Mouse (Mus musculus) forebrain, embryonic 14.5 days (tissue): ENCODE measurements around the gene Sav1. TPM values are rescaled to one million over a fixed set of nuclear protein-coding genes. Genes with fewer than 3 reads are reported as not detected.
A peak's percentile ranks its signal among the peaks of the same experiment; 100 is the strongest.

Experiments
- ATAC-seq: fragments of 200-750 bp; cut with Nextera tagmentation; 2 replicates; pipeline ENCODE4 v1.8.0; 2017; ENCODE audit warnings: mild to moderate bottlenecking, moderate library complexity
- DNase-seq: peaks from one replicate; pipeline ENCODE4 v3.0.0-alpha.2; 2015; ENCODE audit warnings: low spot score
- H3K27ac ChIP-seq: fragments of 300-500 bp; sonication (generic); 2 replicates; pipeline ENCODE4 v1.5.1; 2014; ENCODE audit warnings: low read depth, mild to moderate bottlenecking, control low read depth, low read length, moderate library complexity
- H3K27me3 ChIP-seq: fragments of 300-500 bp; sonication (generic); replicated peaks from 2 replicates; pipeline ENCODE4 v1.6.1; 2014; ENCODE audit warnings: low read length, control low read depth, mixed read lengths; ENCODE audit not compliant: control insufficient read depth, insufficient read depth
- H3K36me3 ChIP-seq: fragments of 300-500 bp; sonication (generic); 2 replicates; pipeline ENCODE4 v1.6.1; 2014; ENCODE audit warnings: low read length, control low read depth; ENCODE audit not compliant: control insufficient read depth, insufficient read depth
- H3K4me1 ChIP-seq: fragments of 300-500 bp; sonication (generic); 2 replicates; pipeline ENCODE4 v1.6.1; 2014; ENCODE audit warnings: antibody characterized with exemption, low read length, control low read depth; ENCODE audit not compliant: control insufficient read depth, insufficient read depth
- H3K4me2 ChIP-seq: fragments of 300-500 bp; sonication (generic); 2 replicates; pipeline ENCODE4 v1.6.1; 2014; ENCODE audit warnings: mild to moderate bottlenecking, control low read depth, low read length
- H3K4me3 ChIP-seq: fragments of 300-500 bp; sonication (generic); 2 replicates; pipeline ENCODE4 v1.5.1; 2014; ENCODE audit warnings: low read depth, low read length, control low read depth
- H3K9ac ChIP-seq: fragments of 300-500 bp; sonication (generic); 2 replicates; pipeline ENCODE4 v1.6.1; 2014; ENCODE audit warnings: mild to moderate bottlenecking, low read length, control low read depth, moderate library complexity
- H3K9me3 ChIP-seq: fragments of 300-500 bp; sonication (generic); replicated peaks from 2 replicates; pipeline ENCODE4 v1.6.1; 2016; ENCODE audit warnings: low read length, control low read depth, mixed read lengths; ENCODE audit not compliant: control insufficient read depth
- WGBS: fragments of 180-500 bp; shearing (Covaris S2); extraction: QIAGEN DNeasy Blood & Tissue Kit; methylation state at CpG from one replicate; pipeline ENCODE4 v1.1.7; 2014; 5-methylcytosine and 5-hydroxymethylcytosine counted together
- polyA plus RNA-seq: library from polyadenylated mRNA; unstranded; fragments of >200 nt; fragmentation: Nextera tagmentation; extraction: Ambion mirVana; gene quantifications from 2 replicates; pipeline ENCODE4 v1.2.1, GENCODE M21; 2014

Gene Sav1
- polyA plus RNA-seq, 1 experiment from 2014 or later = 1.0 TPM

- H3K9me3 ChIP-seq = no peaks in the 10 kb centered on the region
- no peak overlapping the region for H3K4me3 ChIP-seq
- H3K4me2 ChIP-seq = no peak overlapping the region
- no peaks in the 10 kb centered on the region for H3K4me1 ChIP-seq
- DNase-seq = no peak
- ATAC-seq = no peak
- H3K27ac ChIP-seq = no peak overlapping the region
- 70% methylated on average over 2 of the region's 2 CpGs for WGBS
- H3K27me3 ChIP-seq = no peaks in the 10 kb centered on the region
- peaks cover 46% of the 10 kb centered on the region for H3K36me3 ChIP-seq
- H3K9ac ChIP-seq = no peak overlapping the region
These were observed 47.5 kb downstream of the Sav1 start for GRCm38 (mm10) chr12:69939291-69939690.

DNA sequence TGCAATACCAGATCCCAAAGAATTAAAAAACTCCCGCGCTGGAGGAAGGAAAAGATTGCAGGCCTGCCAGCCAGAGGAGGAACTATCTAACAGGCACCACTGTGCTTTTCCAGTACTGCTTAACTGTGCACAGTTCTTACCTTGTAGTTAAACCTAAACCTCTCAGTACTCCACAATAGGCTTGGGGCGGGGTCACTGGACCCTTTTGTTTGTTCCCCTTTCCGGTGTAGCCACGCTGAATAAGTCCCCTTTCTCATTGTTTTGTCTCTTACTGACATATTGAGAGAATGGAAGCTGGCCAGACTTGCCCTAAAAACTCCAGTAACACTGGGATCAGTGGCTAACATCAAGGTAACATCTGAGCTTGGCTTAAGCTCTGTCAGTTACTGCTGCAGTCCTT is 49.1 kb downstream of the Sav1 start:
- Histone ChIP-seq H3K9me3 (no peaks in the 10 kb centered on the region), H3K4me3 (no peak overlapping the region), H3K4me1 (no peaks in the 10 kb centered on the region), H3K4me2 (no peak overlapping the region), H3K27ac (no peak overlapping the region), H3K9ac (no peak overlapping the region), H3K36me3 (peaks cover 52% of the 10 kb centered on the region), H3K27me3 (no peaks in the 10 kb centered on the region)
- 34% methylated on average over 5 of the region's 5 CpGs for whole genome bisulfite sequencing
- DNase-seq (no peak), ATAC-seq (no peak)

DNA sequence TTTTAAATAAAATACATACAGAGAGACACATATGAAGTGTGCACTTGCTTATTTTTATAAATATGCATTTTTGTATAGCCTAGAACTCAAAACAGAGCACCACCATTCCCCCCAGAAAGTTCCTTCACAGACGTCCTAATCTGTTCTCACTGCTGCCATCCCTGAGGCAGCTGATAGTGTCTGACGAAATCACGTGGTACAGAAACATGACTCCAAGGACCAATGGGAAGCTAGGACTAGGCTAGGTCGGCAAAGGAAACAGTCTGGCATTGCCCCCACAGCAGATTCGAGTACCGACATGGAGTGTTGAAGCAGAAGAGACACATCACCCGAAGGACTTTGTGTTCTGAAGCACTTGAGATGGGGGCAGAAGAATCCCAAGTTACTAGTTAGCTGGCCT is 60.1 kb downstream of the Sav1 start:
- H3K4me2 ChIP-seq = no peak overlapping the region
- no peak for ATAC-seq
- DNase-seq = no peak
- H3K27me3 ChIP-seq = no peaks in the 10 kb centered on the region
- 63% methylated on average over 7 of the region's 7 CpGs for WGBS
- no peak overlapping the region for H3K27ac ChIP-seq
- H3K9me3 ChIP-seq = no peaks in the 10 kb centered on the region
- H3K4me1 ChIP-seq = no peaks in the 10 kb centered on the region
- no peak overlapping the region for H3K4me3 ChIP-seq
- peaks cover 11% of the 10 kb centered on the region for H3K36me3 ChIP-seq
- H3K9ac ChIP-seq = no peak overlapping the region

GRCm38 (mm10) chr12:69924012-69924411 is 62.8 kb downstream of the Sav1 start:
- H3K9me3 ChIP-seq = no peaks in the 10 kb centered on the region

GRCm38 (mm10) chr12:69923603-69924002 is 63.2 kb downstream of the Sav1 start:
- H3K4me3 ChIP-seq = no peak overlapping the region
- 68% methylated on average over 3 of the region's 3 CpGs for WGBS
- ATAC-seq (0 out of 2 replicates have a peak, but pooled peaks have one; percentile 12), DNase-seq (no peak)
- H3K27ac ChIP-seq = no peak overlapping the region
- peaks cover 8% of the 10 kb centered on the region for H3K36me3 ChIP-seq
- H3K9ac ChIP-seq = no peak overlapping the region
- H3K27me3 ChIP-seq = no peaks in the 10 kb centered on the region
- H3K4me2 ChIP-seq = no peak overlapping the region
- H3K9me3 ChIP-seq = no peaks in the 10 kb centered on the region
- H3K4me1 ChIP-seq = no peaks in the 10 kb centered on the region

More at GRCm38 (mm10) chr12:69924012-69924411, 62.8 kb downstream of the Sav1 start:
- H3K9ac ChIP-seq = no peak overlapping the region
- WGBS = 9% methylated on average over 5 of the region's 5 CpGs
- H3K4me1 ChIP-seq = no peaks in the 10 kb centered on the region
- DNase-seq = peak; percentile 72
- no peak overlapping the region for H3K4me2 ChIP-seq
- peaks cover 9% of the 10 kb centered on the region for H3K36me3 ChIP-seq
- no peaks in the 10 kb centered on the region for H3K27me3 ChIP-seq
- no peak overlapping the region for H3K27ac ChIP-seq
- ATAC-seq = peak; percentile 42; the same call in 1 of the 2 replicates
- H3K4me3 ChIP-seq = no peak overlapping the region

DNA sequence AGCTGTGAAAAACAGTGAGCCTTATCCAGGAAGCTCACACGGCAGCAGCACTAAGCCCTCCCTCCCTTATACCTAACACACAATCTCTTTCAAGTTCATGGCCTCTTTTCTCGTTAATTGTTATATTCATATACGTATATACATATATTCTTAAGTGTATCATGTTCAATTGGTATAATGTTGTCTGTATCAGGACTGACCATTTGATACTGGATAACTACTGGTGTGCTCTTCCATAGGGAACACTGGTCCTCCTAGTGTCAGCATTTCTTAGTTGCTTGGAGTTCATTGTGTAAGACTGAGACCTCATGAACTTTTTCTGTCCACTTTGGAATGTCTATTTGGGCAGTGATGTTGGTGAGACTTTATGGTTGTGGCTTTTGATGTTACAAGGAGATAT is 63.7 kb downstream of the Sav1 start:
- Histone ChIP-seq H3K27me3 (no peaks in the 10 kb centered on the region), H3K36me3 (peaks cover 8% of the 10 kb centered on the region), H3K27ac (no peak overlapping the region), H3K9ac (no peak overlapping the region), H3K4me1 (no peaks in the 10 kb centered on the region), H3K4me2 (no peak overlapping the region), H3K4me3 (no peak overlapping the region), H3K9me3 (no peaks in the 10 kb centered on the region)
- WGBS = 88% methylated on average over 3 of the region's 3 CpGs
- ATAC-seq (no peak), DNase-seq (no peak)

GRCm38 (mm10) chr12:69922099-69922498 is 64.7 kb downstream of the Sav1 start:
- no peak for ATAC-seq

GRCm38 (mm10) chr12:69917870-69918269 is 68.9 kb downstream of the Sav1 start:
- 87% methylated on average over 2 of the region's 2 CpGs for WGBS
- Histone ChIP-seq H3K4me2 (no peak overlapping the region), H3K27ac (no peak overlapping the region), H3K27me3 (no peaks in the 10 kb centered on the region), H3K9ac (no peak overlapping the region), H3K36me3 (no peaks in the 10 kb centered on the region), H3K9me3 (no peaks in the 10 kb centered on the region), H3K4me1 (no peaks in the 10 kb centered on the region), H3K4me3 (no peak overlapping the region)
- ATAC-seq = no peak
- DNase-seq = no peak

More at GRCm38 (mm10) chr12:69922099-69922498, 64.7 kb downstream of the Sav1 start:
- DNase-seq = no peak
- Histone ChIP-seq H3K4me1 (no peaks in the 10 kb centered on the region), H3K9me3 (no peaks in the 10 kb centered on the region), H3K9ac (no peak overlapping the region), H3K4me3 (no peak overlapping the region), H3K4me2 (no peak overlapping the region), H3K36me3 (peaks cover 3% of the 10 kb centered on the region), H3K27ac (no peak overlapping the region), H3K27me3 (no peaks in the 10 kb centered on the region)
- WGBS = 92% methylated on average over 1 of the region's 1 CpGs
